Mouse (Mus musculus): ENCODE measurements around the gene Xrra1. TPM values are rescaled to one million over a fixed set of nuclear protein-coding genes. Genes with fewer than 3 reads are reported as not detected.

Xrra1 gene
- total RNA-seq, 4 experiments from 2014 or later, result 1.2 to 2.2 (median 1.4) TPM

DNA sequence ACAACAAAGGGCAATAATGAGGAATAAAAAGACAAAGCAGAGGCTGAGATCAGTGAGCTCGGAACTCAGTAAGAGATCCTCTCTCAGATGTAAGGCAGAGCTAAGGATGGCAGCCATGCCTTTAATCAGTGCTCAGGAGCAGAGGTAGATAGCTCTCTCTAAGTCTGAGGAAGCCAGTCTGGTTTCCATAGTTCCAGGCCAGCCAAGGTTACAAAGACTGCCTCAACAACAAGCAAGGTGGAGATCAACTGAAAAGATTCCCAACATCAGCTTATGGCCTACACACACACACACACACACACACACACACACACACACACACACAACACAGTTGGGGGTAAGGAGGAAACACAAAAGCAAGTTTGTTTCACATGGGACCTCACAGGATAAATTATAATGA is 7.8 kb upstream of the Xrra1 start:
- DNase-seq (ENCODE audit: low spot score in 2 of 2), result no peak

DNA sequence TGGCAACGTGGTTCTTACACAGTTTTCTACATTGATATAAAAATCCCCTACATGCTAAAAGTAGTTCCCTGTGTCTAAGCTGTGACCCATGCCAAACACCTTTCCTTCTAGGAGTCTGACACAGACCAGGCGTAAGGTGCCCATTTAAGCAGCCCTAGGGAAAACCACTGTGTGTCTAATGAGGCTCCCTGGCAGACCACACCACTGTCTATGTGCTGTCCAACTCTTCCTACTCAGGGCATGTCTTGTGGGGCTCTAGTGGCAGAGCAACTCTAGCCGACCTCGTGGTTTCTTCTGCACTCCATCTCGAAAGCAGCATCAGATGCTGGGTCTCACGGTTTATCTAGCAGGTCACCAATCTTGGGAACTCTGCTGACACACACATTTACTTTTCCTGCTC is 7.3 kb upstream of the Xrra1 start:
- DNase-seq (ENCODE audit: low spot score in 2 of 2), result no peak

DNA sequence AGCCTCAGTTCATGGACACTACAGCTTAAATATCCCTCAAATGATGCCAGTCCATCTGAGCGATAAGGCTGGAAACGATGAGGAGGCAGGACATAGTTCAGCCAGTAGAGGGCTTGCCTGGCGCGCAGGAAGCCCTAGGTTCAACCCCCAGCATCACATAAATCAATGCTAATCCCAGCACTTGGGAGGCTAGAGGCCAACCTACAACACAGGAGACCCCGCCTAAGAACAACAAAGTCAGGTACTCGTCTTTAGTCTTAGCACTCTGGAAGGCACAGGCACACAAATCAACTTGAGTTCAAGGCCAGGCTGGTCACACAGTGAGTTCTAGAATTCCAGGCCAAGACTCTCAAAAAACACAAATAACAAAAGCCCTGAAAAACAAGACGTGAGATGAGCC is 5.6 kb upstream of the Xrra1 start:
- no peak for DNase-seq (ENCODE audit: low spot score in 2 of 2)

DNA sequence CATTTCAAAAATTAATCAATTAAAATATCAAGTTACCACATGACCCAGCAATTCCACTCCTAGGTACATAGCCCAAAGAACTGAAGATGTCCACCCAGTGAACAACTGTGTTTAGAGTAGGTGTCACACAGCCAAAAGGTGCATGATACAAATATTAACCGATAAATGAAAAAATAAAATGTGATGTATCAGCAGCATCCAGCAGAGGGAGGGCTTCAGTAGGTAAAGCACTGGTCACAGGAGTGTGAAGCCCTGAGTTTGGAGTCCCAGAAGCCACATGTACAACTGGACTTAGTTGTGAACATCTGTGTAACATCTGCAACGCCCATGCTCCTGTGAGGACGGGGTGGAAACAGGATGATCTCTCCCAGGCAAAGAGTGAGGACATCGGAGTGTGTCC is 4.6 kb upstream of the Xrra1 start:
- DNase-seq (ENCODE audit: low spot score in 2 of 2), result no peak

GRCm38 (mm10) chr7:99856266-99856861 is 2.6 kb upstream of the Xrra1 start:
- DNase-seq (ENCODE audit: low spot score in 2 of 2), result no peak

DNA sequence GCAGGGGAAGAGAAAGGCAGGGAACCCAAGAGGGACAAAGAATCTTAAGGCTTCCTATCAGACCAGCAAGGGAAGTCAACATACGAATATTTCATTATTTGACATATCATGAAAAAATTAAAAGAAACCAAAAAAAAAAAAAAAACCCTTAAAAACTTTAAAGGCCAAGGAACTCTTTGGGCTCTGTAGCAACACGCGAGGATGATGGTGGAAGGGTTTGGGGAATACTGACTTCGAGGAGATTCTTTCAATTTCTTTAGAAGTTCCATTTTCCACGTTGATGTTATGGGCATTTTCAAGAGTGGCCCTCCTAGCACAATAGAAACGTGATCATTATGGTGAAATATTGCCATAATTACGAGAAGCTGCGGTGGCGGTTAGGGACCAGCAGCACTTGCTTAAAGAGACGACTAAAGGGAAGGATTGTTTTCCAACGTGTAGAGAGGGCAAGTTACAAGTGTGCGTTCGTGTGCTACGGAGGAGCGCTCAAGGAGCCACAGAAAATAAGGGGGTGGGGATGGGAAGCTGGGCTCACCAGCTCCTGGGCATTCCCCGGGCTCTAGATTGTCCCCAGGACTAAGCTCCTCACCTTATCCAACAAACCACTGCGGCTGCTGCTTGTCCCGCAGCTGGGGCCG is 622 bp upstream of the Xrra1 start:
- no peak for DNase-seq (ENCODE audit: low spot score in 2 of 2)

DNA sequence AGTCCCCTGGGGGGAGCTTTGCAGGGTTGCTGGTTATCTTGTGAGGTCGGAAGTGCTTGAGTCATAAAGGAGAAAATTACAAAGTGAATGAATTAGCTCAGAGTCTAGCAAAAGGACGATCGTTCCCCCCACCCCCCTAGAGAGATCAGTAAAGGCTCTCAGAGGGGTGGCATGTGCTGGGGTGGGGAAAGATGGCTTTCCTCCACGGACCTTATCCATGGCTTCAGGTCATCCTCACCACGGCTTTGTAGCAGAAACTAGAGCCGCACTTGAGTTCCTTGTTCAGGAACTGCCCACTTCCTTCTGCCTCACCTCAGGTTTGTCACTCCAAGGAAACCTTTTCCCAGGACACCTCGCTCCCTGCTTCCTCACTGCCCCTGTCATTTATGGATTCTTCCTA is 4.4 kb downstream of the Xrra1 start, which contains the start of gene Spcs2:
Gene Spcs2 (minus strand): TSS at position 101 of the 400 bp plus-strand sequence.
- DNase-seq (ENCODE audit: low spot score in 2 of 2), result no peak

DNA sequence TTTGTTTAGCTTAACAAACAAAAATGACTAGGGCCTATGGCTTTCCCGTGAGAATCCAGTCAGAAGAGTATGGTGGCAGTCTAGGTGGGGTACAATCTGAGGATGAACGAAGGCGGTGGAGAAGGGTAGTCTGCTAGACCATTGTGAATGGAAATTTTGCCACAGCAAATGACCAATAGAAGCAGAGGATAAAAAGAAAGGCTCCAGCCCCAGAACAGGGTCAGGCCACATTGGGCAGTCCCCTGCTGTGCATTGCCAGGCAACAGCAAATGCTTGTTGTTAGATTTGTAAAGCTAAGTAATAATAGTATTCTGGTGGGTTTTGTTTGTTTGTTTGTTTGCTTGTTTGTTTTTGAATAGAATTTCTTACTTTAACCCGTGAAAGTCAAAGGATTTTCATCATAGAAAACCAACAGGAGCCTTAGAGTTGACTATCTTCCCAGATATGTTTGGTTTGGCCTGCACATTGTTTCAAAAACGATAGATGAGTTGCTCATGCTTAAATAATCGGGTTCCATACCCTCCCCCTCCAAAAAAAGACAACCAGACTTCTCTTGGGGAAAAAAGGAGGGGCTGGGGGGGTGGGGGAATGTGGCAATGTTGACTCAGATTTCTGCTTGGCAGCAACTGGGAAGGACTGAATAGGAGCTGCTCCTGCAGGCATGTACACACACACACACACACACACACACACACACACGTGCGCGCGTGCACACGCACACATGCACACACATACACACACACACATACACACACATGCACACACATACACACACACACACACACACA is 5.5 kb downstream of the Xrra1 start:
- no peak for DNase-seq (ENCODE audit: low spot score in 2 of 2)

DNA sequence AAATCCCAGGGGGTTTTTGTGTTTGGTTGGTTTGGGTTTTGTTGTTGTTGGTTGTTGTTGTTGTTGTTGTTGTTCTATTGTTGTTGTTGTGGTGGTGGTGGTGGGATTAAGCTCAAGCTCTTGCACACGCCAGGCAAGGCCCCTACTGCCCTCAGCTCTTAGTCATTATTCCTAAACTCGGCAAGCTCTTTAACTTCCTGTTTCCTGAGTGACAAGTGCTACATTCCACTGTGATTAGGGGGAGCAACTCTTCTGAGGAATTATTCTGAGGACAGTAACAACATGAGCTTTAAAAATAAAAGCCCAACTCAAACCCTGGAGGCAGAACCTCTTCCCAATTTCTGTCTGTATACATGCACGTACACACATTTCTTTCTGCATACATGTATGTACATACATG is 6.3 kb downstream of the Xrra1 start:
- no peak for DNase-seq (ENCODE audit: low spot score in 2 of 2)

DNA sequence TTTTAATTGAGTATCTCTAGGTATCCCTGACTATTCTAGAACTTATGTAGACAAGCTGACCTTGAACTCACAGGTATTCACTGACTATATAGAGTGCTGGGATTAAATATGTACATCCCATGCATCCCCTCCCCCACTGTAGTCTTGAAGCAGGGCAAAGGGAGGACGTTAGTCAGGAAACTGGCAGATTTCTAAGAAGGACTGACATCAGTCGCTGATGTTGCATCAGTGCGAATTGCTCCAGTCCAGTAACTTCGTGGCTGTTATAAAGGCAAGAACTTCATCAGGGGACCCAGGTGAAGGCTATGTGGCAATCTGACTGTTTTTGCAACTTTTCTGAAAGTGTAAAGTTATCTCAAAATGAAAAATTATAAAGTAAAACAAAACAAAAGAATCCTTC is 10.4 kb downstream of the Xrra1 start:
- DNase-seq (ENCODE audit: low spot score in 2 of 2), result no peak

DNA sequence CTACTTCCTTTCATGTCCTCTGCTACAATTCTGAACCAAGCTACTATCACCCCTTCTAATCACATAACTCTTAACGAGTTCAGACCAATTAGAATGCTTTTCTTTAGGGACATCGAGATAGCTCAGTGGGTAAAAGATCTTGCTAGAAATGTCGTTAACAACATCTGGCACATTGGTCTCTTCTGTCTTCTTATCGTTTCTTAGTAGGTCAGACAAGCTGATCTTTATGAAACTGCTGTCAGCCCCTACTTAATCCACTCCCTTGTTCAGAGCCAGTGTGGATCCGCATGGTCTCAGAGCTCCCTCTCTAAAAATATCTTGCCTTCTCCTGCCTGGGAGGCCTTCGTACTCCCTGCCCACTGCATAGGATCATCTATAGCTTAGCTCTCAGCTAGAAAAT is 15.0 kb downstream of the Xrra1 start:
- DNase-seq (ENCODE audit: low spot score in 2 of 2), result no peak

GRCm38 (mm10) chr7:99875891-99876290 is 17.0 kb downstream of the Xrra1 start:
- no peak for DNase-seq (ENCODE audit: low spot score in 2 of 2)

DNA sequence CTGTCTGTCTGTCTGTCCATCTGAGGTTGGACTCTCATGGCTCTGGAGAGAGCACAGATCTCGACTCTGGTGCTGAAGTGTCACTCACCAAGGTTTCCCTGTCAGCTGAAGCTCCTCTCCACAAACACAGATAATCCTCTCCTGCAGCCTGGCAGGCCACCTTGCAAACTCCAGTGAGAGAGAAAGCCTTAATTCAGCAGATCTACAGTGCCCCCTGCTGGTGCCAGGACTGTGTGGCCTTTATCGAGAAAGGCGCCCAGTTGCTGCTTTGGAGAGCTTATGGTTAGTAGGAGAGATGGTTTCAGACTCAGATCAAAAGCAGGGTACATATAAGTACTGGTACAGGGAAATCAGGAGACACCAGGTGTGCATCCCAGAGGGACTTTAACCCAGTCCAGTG is 17.4 kb downstream of the Xrra1 start:
- DNase-seq (ENCODE audit: low spot score in 2 of 2), result peak; percentile 57 to 67

DNA sequence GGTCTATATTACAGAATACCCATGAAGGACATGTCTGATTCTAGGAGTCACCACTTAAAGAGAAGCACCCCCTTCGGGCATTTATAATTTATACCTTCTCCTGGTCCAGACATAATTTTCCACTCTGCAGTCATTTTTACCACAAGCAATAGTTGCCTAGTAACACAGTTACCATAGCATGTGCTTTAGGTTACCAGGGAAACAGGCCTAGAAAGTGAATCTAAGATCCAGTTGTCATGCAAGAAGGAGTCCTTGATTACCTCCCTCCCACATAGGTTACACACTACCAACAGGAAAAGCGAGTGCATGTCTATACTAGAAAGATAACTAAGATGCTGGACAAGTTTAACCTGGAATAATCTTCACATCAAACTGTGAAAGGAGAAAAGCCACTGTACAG is 19.3 kb downstream of the Xrra1 start:
- no peak for DNase-seq (ENCODE audit: low spot score in 2 of 2)

- no peak for DNase-seq (ENCODE audit: low spot score in 2 of 2)
Measured at GRCm38 (mm10) chr7:99887230-99887735, 28.4 kb downstream of the Xrra1 start.

- DNase-seq (ENCODE audit: low spot score in 2 of 2), result no peak
Measured at GRCm38 (mm10) chr7:99887743-99888142, 28.8 kb downstream of the Xrra1 start.

DNA sequence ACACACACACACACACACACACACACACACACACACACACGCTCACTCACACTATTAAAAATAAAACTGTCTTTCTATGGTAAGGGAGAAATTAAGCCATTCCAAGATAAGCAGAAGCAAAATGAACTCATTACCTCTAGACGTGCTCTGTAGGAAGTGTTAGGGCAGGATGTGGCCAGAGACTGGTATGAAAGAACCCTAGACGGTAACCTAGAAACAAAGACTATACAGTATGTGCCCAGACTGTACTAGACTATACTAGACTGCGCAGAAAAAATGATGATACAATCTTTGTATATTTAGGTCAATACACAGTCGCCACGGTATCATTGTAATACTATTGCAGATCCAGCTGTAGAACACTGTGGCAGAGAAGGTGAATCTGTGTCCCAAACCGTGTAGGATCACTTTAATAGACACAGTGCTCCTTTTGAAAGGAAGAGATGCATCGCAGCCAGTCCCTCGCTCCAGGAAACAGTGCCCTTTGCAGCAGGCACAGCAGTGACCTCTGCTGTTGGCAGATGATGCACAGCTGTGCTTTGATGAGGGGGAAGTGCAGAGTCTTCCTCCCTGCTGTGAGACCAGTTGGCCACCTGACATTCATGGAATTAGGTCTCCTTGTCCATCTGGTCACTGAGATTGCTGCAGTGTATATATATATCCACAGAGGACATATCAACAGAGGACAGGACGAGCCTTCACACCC is 30.4 kb downstream of the Xrra1 start:
- DNase-seq (ENCODE audit: low spot score in 2 of 2), result no peak

DNA sequence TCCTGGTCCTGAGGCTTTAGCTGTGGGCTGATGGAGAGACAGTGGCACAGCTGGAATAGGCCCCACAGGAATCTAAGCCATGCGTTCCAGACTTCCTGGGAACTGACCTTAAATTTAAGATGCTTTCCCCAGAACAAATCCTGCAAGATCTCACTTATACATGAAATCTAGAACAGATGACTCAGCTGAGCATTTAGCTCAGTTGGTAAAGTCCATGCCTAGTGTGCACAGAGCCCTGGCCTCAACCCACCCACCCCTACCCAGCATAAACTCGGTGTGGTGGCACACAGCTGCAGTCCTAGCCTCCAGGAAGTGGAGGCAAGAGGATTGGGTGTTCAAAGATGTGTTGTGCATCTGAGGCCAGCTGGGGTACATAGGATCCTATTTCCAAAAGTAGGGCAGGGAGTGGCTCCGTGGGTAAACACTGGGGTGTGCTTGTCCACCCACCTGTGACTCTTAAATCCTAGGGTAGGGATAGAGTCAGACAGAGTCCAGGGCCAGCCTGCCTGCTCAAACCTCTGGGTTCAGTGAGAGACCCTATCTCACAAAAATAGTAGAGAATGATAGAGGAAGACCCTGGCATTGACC is 31.3 kb downstream of the Xrra1 start:
- no peak for DNase-seq (ENCODE audit: low spot score in 2 of 2)

DNA sequence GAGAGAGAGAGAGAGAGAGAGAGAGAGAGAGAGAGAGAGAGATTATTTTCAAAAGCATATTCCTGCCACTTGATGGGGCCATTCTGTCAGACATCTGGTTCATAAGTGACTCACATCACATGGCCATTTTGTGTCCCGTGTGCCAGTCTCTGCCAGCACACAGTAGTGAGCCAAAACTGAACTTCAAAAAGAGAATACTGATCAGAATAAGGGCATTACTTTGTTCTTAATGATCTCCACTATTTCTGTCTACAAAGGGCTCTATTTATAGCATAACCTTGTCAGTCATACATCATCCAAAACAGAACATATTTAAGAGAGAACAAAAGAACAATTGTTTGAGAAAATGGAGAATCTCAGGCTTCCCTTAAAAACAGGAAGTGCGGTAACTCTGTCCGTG is 32.6 kb downstream of the Xrra1 start:
- DNase-seq (ENCODE audit: low spot score in 2 of 2), result no peak

GRCm38 (mm10) chr7:99892351-99892750 is 33.4 kb downstream of the Xrra1 start:
- no peak for DNase-seq (ENCODE audit: low spot score in 2 of 2)

DNA sequence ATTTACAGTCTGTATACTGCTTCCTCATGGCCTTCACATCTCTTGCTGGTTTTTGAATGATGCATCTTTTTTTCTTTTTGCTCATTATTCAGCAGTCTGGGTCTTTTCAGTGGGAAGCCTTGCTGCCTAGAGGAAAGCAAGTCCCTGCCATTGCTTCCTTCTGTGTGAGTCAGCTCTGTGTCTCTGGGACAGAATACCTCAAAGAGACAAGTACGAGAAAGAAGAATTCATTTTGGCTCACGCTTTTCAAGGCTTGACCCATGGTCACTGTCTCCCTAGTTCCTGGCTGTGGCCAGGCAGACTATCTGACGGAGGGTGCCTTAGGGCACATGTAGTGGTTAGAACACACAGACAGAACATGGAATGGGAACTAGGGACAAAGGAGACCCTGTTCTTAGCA is 35.1 kb downstream of the Xrra1 start:
- no peak for DNase-seq (ENCODE audit: low spot score in 2 of 2)

DNA sequence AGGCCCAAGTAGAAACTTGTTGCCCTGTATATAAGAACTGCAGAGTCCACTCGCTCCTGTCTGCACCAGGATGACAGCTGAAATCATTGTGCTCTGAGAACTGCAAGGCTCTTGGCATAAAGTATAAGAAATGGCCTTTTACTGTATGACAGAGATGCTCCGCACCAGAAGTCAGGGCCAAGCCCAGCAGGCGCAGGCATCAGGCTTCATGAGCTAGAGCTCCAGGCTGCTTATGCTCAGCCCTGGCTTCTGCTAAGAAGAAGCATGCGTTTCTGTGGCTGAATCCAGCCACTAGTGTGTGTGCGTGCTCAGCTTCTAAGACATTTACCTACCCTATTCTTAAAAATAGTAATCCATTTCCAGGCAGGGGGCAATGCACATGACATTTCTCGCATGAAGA is 35.6 kb downstream of the Xrra1 start:
- no peak for DNase-seq (ENCODE audit: low spot score in 2 of 2)
